Mouse (Mus musculus) ES-Bruce4 (cell line): ENCODE data around the gene Neto2.

ENCODE experiments used
- CTCF ChIP-seq: IDR thresholded peaks from one replicate; pipeline ENCODE4 v1.8.1; 2011; ENCODE audit warnings: low read depth, low read length
- POLR2A ChIP-seq: IDR thresholded peaks from one replicate; pipeline ENCODE4 v1.8.1; 2011; ENCODE audit warnings: low read length; ENCODE audit not compliant: insufficient read depth

DNA sequence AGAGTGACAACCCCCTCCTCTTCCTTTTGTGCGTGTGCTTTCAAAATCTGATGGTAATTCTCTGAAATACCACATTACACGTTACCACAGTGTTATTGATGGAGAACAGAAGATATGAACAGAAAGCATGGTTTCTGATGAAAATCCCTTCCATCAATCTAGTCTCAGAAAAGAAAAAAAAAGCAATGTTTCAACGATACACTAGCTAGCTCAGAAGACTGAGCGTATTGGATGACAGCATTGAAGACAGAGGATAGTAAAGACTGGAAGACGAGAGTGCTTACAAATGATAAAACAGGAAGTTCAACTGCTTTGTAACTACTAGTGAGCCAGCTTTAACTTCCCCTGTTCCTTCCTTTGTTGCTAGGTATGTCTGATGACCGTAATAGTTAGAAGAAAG is 76.3 kb downstream of the Neto2 start:
- TF ChIP-seq CTCF (no peak), POLR2A (no peak)
